Mouse (Mus musculus) midbrain, embryonic 11.5 days (tissue): Measurements from ENCODE around the gene Cdkl4. TPM values are rescaled to one million over a fixed set of nuclear protein-coding genes. Genes with fewer than 3 reads are reported as not detected.

ENCODE experiments used
- ATAC-seq: fragments of 200-750 bp; cut with Nextera tagmentation; 2 replicates; pipeline ENCODE4 v1.8.0; 2017; ENCODE audit warnings: moderate TSS enrichment, moderate library complexity; ENCODE audit not compliant: low FRiP score
- DNase-seq: peaks from one replicate; pipeline ENCODE4 v3.0.0; 2015; ENCODE audit warnings: low spot score; ENCODE audit errors: missing footprints
- H3K27ac ChIP-seq: fragments of 300-500 bp; sonication (generic); 2 replicates; pipeline ENCODE4 v1.5.1; 2014; ENCODE audit warnings: low read depth, low read length
- H3K27me3 ChIP-seq: fragments of 300-500 bp; sonication (generic); 2 replicates; pipeline ENCODE4 v1.6.1; 2014; ENCODE audit warnings: mild to moderate bottlenecking, low read length, moderate library complexity, mixed read lengths; ENCODE audit not compliant: control insufficient read depth, insufficient read depth
- H3K36me3 ChIP-seq: fragments of 300-500 bp; sonication (generic); 2 replicates; pipeline ENCODE4 v1.6.1; 2014; ENCODE audit warnings: mild to moderate bottlenecking, low read length, moderate library complexity, mixed read lengths; ENCODE audit not compliant: control insufficient read depth, insufficient read depth
- H3K4me1 ChIP-seq: fragments of 300-500 bp; sonication (generic); 2 replicates; pipeline ENCODE4 v1.6.1; 2014; ENCODE audit warnings: low read length; ENCODE audit not compliant: control insufficient read depth, insufficient read depth
- H3K4me2 ChIP-seq: fragments of 300-500 bp; sonication (generic); 2 replicates; pipeline ENCODE4 v1.6.1; 2014; ENCODE audit warnings: mild to moderate bottlenecking, moderate library complexity
- H3K4me3 ChIP-seq: fragments of 300-500 bp; sonication (generic); 2 replicates; pipeline ENCODE4 v1.5.1; 2014; ENCODE audit warnings: low read depth, low read length
- H3K9ac ChIP-seq: fragments of 300-500 bp; sonication (generic); 2 replicates; pipeline ENCODE4 v1.6.1; 2014; ENCODE audit warnings: low read length
- H3K9me3 ChIP-seq: fragments of 300-500 bp; sonication (generic); 2 replicates; pipeline ENCODE4 v1.6.1; 2016; ENCODE audit warnings: low read length; ENCODE audit not compliant: control insufficient read depth
- WGBS: fragments of 180-500 bp; shearing (Covaris S2); extraction: QIAGEN DNeasy Blood & Tissue Kit; methylation state at CpG from one replicate; pipeline ENCODE4 v1.1.7; 2014; 5-methylcytosine and 5-hydroxymethylcytosine counted together
- polyA plus RNA-seq: library from polyadenylated mRNA; unstranded; fragments of >200 nt; fragmentation: Nextera tagmentation; extraction: Ambion mirVana; gene quantifications from 2 replicates; pipeline ENCODE4 v1.2.1, GENCODE M21; 2014

Gene Cdkl4
- polyA plus RNA-seq, 1 experiment from 2014 or later, result 2.0 TPM

DNA sequence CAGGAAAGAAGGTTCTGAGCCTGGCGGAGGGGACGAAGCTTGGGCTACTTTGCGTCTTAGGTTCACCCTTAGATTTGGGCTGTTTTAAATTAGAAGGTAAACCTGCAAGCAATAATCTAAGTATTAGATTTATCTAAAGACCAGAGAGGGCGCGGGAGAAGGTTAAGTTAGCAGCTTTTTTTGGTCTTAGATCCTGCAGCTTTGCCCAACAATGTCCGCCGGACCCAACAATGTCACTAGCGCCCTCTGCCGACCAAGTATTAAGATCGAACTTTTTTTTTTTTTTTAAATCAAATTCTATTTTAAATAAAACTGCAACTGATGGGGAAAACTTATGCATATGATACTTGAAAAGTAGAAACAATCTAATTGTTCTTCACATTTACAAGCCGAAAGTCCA, 18.6 kb downstream of the Cdkl4 start:
- DNase-seq (peak; percentile 87), ATAC-seq (no peak)
- no peaks in the 10 kb centered on the region for H3K9me3 ChIP-seq
- H3K4me1 ChIP-seq, result no peaks in the 10 kb centered on the region
- H3K4me2 ChIP-seq, result no peak overlapping the region
- H3K27me3 ChIP-seq, result no peaks in the 10 kb centered on the region
- H3K4me3 ChIP-seq, result no peak overlapping the region
- H3K9ac ChIP-seq, result no peak overlapping the region
- no peak overlapping the region for H3K27ac ChIP-seq
- 37% methylated on average over 11 of the region's 11 CpGs for WGBS
- H3K36me3 ChIP-seq, result no peaks in the 10 kb centered on the region

DNA sequence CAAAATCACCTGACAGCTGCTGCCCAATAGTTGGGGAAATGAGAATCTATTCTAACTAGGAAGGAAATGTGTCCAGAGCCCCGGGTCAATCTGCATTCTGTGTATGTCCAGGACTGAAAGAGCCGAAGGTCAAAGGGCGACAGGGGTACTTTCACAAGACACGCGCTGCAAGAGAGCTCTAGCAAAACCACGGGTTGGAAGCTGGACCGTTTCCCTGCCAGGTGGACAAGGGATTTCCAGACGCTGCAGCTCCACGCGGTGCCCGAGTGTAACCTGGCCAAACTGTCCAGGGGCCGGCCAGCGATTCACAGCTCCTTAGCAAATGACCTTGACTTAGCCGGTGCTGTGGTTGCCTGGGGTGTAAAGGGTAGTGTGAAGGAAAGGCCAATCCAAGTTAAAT, 19.0 kb downstream of the Cdkl4 start:
- H3K4me2 ChIP-seq, result no peak overlapping the region
- no peak for ATAC-seq
- DNase-seq, result no peak
- no peaks in the 10 kb centered on the region for H3K9me3 ChIP-seq
- 78% methylated on average over 14 of the region's 14 CpGs for WGBS
- no peaks in the 10 kb centered on the region for H3K4me1 ChIP-seq
- no peak overlapping the region for H3K4me3 ChIP-seq
- H3K36me3 ChIP-seq, result no peaks in the 10 kb centered on the region
- H3K27me3 ChIP-seq, result no peaks in the 10 kb centered on the region
- H3K27ac ChIP-seq, result no peak overlapping the region
- H3K9ac ChIP-seq, result no peak overlapping the region

DNA sequence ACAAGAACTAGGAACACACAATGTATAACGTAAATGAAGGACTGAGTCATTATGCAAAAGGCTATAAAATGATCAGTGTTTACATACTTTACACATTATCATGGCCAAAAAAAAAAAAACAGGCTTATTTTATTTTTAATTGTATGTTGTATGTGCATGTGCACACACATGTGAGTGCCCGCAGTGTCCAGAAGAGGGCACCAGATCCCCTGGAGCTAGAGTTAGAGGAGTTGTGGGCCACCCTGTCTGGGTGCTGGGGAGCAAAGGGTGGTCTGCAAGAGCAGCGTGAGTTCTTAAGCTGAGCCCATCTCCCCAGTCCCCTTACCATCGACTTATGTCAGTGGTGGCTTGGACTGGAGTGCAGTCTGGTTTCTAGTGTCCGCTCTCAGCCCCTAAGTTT, 20.2 kb downstream of the Cdkl4 start:
- H3K9me3 ChIP-seq, result no peaks in the 10 kb centered on the region
- no peaks in the 10 kb centered on the region for H3K4me1 ChIP-seq
- no peak overlapping the region for H3K4me3 ChIP-seq
- H3K4me2 ChIP-seq, result no peak overlapping the region
- ATAC-seq (no peak), DNase-seq (peak; percentile 31)
- H3K36me3 ChIP-seq, result no peaks in the 10 kb centered on the region
- H3K9ac ChIP-seq, result no peak overlapping the region
- no peak overlapping the region for H3K27ac ChIP-seq
- WGBS, result 96% methylated on average over 5 of the region's 5 CpGs
- no peaks in the 10 kb centered on the region for H3K27me3 ChIP-seq

DNA sequence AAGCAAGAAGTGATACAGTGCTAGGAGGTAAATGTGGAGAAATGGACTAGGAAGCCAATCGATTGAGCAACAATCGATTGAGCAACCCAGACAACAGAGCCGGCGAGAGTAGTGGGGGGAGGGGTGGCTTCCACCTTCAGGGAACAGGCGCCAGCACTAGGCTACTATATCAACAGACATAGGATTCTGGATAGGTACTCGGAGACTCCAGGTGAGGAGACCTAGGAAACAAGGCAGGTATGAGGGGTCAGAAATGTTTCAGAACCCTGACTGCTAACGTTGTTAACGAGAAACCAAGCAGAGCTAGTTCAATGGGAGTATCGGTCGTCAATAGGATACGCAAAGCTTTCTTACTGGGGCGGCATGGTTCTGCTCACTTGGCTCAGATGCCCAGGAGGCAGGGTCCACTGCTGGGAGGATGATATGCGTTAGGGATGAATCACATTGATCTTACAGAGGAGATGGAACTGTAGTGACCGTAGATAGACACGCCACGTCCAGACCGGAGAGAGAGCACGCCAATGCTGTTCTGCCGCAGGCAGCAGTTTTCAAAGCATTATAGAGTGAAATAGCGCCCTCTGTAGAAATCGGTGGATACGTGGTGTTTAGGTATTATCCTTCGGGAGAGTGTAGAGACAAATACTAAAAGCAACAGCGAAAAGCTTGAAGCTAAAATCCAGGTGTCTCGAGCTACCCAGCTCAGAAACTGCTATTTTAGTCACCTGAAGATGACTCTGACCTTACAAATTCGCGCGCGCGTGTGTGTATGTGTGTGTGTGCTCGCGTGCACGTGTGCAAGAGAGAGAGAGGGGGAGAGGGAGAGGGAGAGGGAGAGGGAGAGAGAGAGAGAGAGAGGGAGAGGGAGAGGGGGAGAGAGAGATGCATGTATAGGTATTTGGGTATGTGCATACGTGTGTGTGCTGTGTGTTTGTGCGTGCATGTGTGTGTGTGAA, 24.0 kb downstream of the Cdkl4 start:
- no peaks in the 10 kb centered on the region for H3K36me3 ChIP-seq
- no peaks in the 10 kb centered on the region for H3K27me3 ChIP-seq
- peak overlapping the region; percentile 49 for H3K4me2 ChIP-seq
- 3% methylated on average over 35 of the region's 35 CpGs for WGBS
- DNase-seq (peak; percentile 98), ATAC-seq (peak; percentile 88)
- no peaks in the 10 kb centered on the region for H3K4me1 ChIP-seq
- H3K27ac ChIP-seq, result peak overlapping the region; percentile 17; the same call in 1 of the 2 replicates
- H3K9ac ChIP-seq, result peak overlapping the region; percentile 66
- H3K4me3 ChIP-seq, result peak overlapping the region; percentile 55
- H3K9me3 ChIP-seq, result no peaks in the 10 kb centered on the region

DNA sequence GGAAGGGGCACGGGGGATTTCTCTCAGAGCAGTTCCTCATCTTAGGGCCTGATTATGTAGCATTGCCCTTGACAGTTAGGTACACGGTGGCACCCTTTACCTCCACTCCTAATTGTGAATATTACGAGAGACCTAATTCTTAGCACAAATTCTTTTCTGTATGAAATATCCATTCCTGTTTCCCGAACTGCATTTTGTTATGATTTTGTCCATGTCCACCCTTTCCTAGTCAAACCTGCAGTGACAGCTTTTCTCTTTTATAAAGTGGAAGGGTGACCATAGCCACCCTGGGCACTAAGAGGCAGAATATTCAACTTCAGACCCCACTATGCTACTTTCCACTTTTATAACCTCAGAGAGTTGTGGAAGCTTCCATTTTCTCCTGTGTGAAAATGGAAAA, 25.0 kb downstream of the Cdkl4 start:
- ATAC-seq, result no peak
- Histone ChIP-seq H3K27me3 (no peaks in the 10 kb centered on the region), H3K9ac (no peak overlapping the region), H3K4me3 (no peak overlapping the region), H3K9me3 (no peaks in the 10 kb centered on the region), H3K27ac (no peak overlapping the region), H3K4me1 (no peaks in the 10 kb centered on the region), H3K36me3 (no peaks in the 10 kb centered on the region), H3K4me2 (no peak overlapping the region; the same call in 1 of the 2 replicates)
- peak; percentile 85 for DNase-seq
- 80% methylated on average over 4 of the region's 4 CpGs for WGBS

GRCm38 (mm10) chr17:80550981-80551380, 26.6 kb downstream of the Cdkl4 start:
- WGBS, result 86% methylated on average over 15 of the region's 15 CpGs
- H3K4me2 ChIP-seq, result no peak overlapping the region

DNA sequence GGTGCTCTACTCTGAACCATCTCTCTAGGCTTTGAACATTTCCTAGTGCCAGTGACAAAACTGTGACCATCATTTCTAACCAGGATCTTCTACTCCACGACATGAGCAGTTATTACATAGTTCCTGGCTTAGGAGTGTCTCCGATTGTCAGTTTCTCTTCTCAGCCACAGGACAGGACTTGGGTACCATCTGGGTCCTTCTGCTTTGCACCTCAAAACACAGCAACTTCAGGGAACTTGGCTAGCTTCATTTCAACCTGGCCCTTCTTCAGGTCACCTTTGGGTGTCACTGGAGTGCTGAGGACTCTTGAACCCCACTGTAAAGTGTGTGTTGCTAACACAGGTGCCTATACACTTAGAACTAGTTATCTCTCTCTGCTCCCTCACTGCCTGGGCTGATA, 30.8 kb downstream of the Cdkl4 start:
- no peak overlapping the region for H3K27ac ChIP-seq
- H3K36me3 ChIP-seq, result no peaks in the 10 kb centered on the region
- 91% methylated on average over 2 of the region's 2 CpGs for WGBS
- no peaks in the 10 kb centered on the region for H3K27me3 ChIP-seq
- H3K9ac ChIP-seq, result no peak overlapping the region
- ATAC-seq, result no peak
- H3K9me3 ChIP-seq, result no peaks in the 10 kb centered on the region
- H3K4me2 ChIP-seq, result no peak overlapping the region
- no peak for DNase-seq
- no peaks in the 10 kb centered on the region for H3K4me1 ChIP-seq
- H3K4me3 ChIP-seq, result no peak overlapping the region

More at GRCm38 (mm10) chr17:80550981-80551380, 26.6 kb downstream of the Cdkl4 start:
- Histone ChIP-seq H3K9me3 (no peaks in the 10 kb centered on the region), H3K27me3 (no peaks in the 10 kb centered on the region), H3K9ac (no peak overlapping the region), H3K36me3 (no peaks in the 10 kb centered on the region), H3K4me3 (no peak overlapping the region), H3K27ac (no peak overlapping the region), H3K4me1 (no peaks in the 10 kb centered on the region)
- ATAC-seq (no peak), DNase-seq (peak; percentile 10)

GRCm38 (mm10) chr17:80546227-80546626, 31.4 kb downstream of the Cdkl4 start:
- no peaks in the 10 kb centered on the region for H3K9me3 ChIP-seq
- ATAC-seq (no peak), DNase-seq (no peak)
- no peak overlapping the region for H3K4me3 ChIP-seq
- no peaks in the 10 kb centered on the region for H3K27me3 ChIP-seq
- H3K36me3 ChIP-seq, result no peaks in the 10 kb centered on the region
- H3K27ac ChIP-seq, result no peak overlapping the region
- no peaks in the 10 kb centered on the region for H3K4me1 ChIP-seq
- H3K9ac ChIP-seq, result no peak overlapping the region
- H3K4me2 ChIP-seq, result no peak overlapping the region
- 92% methylated on average over 8 of the region's 8 CpGs for WGBS

GRCm38 (mm10) chr17:80543646-80544045, 34.0 kb downstream of the Cdkl4 start:
- no peak for DNase-seq
- no peaks in the 10 kb centered on the region for H3K4me1 ChIP-seq
- H3K4me3 ChIP-seq, result no peak overlapping the region
- H3K27me3 ChIP-seq, result no peaks in the 10 kb centered on the region
- H3K27ac ChIP-seq, result no peak overlapping the region
- H3K36me3 ChIP-seq, result no peaks in the 10 kb centered on the region
- no peak for ATAC-seq
- H3K9me3 ChIP-seq, result no peaks in the 10 kb centered on the region
- no peak overlapping the region for H3K9ac ChIP-seq
- 92% methylated on average over 20 of the region's 20 CpGs for WGBS
- no peak overlapping the region for H3K4me2 ChIP-seq
